ENCODE assay signal across 9 mouse cellular contexts in genomic region chr19:17030276-17030675, GRCm38 (mm10).
DNase-seq lines count a peak whose midpoint lies in the region; ATAC-seq and TF ChIP-seq lines count a peak whose summit lies in the region.
"Had no signal": no experiment of that assay in that cellular context is flagged by ENCODE, and none has a peak within 500 bp of the region (broad histone marks: within the 10 kb centered on the region; RNA-seq: fewer than 3 reads in every experiment).

No protein-coding gene starts in this region.

- H3K27me3 ChIP-seq in hindbrain, embryonic 10.5 days (ENCODE audit: insufficient read depth, poor library complexity, severe bottlenecking) = no peaks in the 10 kb centered on the region
- no peaks in the 10 kb centered on the region for H3K27me3 ChIP-seq in hindbrain, embryonic 16.5 days (replicated peaks; ENCODE audit: control insufficient read depth, insufficient read depth, low read length)
- H3K27me3 ChIP-seq in midbrain, postnatal 0 days (ENCODE audit: insufficient read depth, low read length) = no peaks in the 10 kb centered on the region
- H3K27me3 ChIP-seq: embryonic facial prominence, embryonic 15.5 days had no signal

- intact Hi-C loops in left cerebral cortex, postnatal 25 days (cut with DNase I) = loop anchor here (1.0 to 5.0 kb wide), 2 partner anchors 133 to 228 kb away; no protein-coding TSS in a partner anchor

- WGBS in hindbrain, embryonic 10.5 days = 3% methylated on average over 3 of the region's 3 CpGs
- WGBS in hindbrain, embryonic 16.5 days = 6% methylated on average over 3 of the region's 3 CpGs
- WGBS in midbrain, postnatal 0 days = 8% methylated on average over 3 of the region's 3 CpGs

- no peak overlapping the region for H3K4me2 ChIP-seq in hindbrain, embryonic 16.5 days (ENCODE audit: low read length)
- no peak overlapping the region for H3K4me2 ChIP-seq in midbrain, postnatal 0 days (ENCODE audit: low read depth, low read length, poor library complexity, severe bottlenecking)
- H3K4me2 ChIP-seq: embryonic facial prominence, embryonic 15.5 days had no signal

- no peak overlapping the region for H3K4me3 ChIP-seq in hindbrain, embryonic 10.5 days
- H3K4me3 ChIP-seq in hindbrain, embryonic 16.5 days (ENCODE audit: low read length) = no peak overlapping the region
- H3K4me3 ChIP-seq in midbrain, postnatal 0 days (ENCODE audit: low read depth, low read length) = no peak overlapping the region
- H3K4me3 ChIP-seq: embryonic facial prominence, embryonic 15.5 days had no signal

- no peaks in the 10 kb centered on the region for H3K9me3 ChIP-seq in hindbrain, embryonic 10.5 days
- no peaks in the 10 kb centered on the region for H3K9me3 ChIP-seq in hindbrain, embryonic 16.5 days (ENCODE audit: control insufficient read depth, low read length)
- H3K9me3 ChIP-seq in midbrain, postnatal 0 days (ENCODE audit: low read length) = no peaks in the 10 kb centered on the region
- H3K9me3 ChIP-seq: embryonic facial prominence, embryonic 15.5 days had no signal

- H3K9ac ChIP-seq in hindbrain, embryonic 16.5 days (ENCODE audit: low read depth, low read length) = no peak overlapping the region
- no peak overlapping the region for H3K9ac ChIP-seq in midbrain, postnatal 0 days (replicated peaks; ENCODE audit: low read length, poor library complexity, severe bottlenecking)
- H3K9ac ChIP-seq: embryonic facial prominence, embryonic 15.5 days had no signal

- DNase-seq in hindbrain, embryonic 10.5 days (ENCODE audit: low spot score) = peak; percentile 64
- peak; percentile 85 for DNase-seq in NIH3T3 (ENCODE audit: low read depth)
- DNase-seq in cerebellum, postnatal 4 days (ENCODE audit: low spot score in 2 of 2) = peak; percentile 64 to 65
- peak; percentile 61 for DNase-seq in gastrocnemius, postnatal 10 days
- DNase-seq in left cerebral cortex, postnatal 25 days (ENCODE audit: low spot score in 2 of 2) = peak; percentile 62 to 70
- DNase-seq in midbrain, postnatal 0 days (ENCODE audit: low spot score) = peak; percentile 64
- peak; percentile 63 for DNase-seq in thymus, postnatal 14 days

- 0 out of 2 replicates have a peak, but pooled peaks cover 10% of the 10 kb centered on the region for H3K4me1 ChIP-seq in hindbrain, embryonic 10.5 days (replicated peaks)
- H3K4me1 ChIP-seq in hindbrain, embryonic 16.5 days (ENCODE audit: control insufficient read depth, insufficient read depth, low read depth, low read length) = no peaks in the 10 kb centered on the region
- no peaks in the 10 kb centered on the region for H3K4me1 ChIP-seq in midbrain, postnatal 0 days (ENCODE audit: insufficient read depth, low read length)
- H3K4me1 ChIP-seq: embryonic facial prominence, embryonic 15.5 days had no signal

- H3K36me3 ChIP-seq in hindbrain, embryonic 10.5 days = no peaks in the 10 kb centered on the region
- H3K36me3 ChIP-seq in hindbrain, embryonic 16.5 days (ENCODE audit: control insufficient read depth, insufficient read depth, low read length) = no peaks in the 10 kb centered on the region
- no peaks in the 10 kb centered on the region for H3K36me3 ChIP-seq in midbrain, postnatal 0 days (ENCODE audit: insufficient read depth, low read length)
- H3K36me3 ChIP-seq: embryonic facial prominence, embryonic 15.5 days had no signal

- peak; percentile 90 for TF ChIP-seq CTCF in midbrain, postnatal 0 days (IDR thresholded peaks at IDR 0.05)

- no peak overlapping the region for H3K27ac ChIP-seq in hindbrain, embryonic 10.5 days
- no peak overlapping the region for H3K27ac ChIP-seq in hindbrain, embryonic 16.5 days (ENCODE audit: low read depth, low read length)
- no peak overlapping the region for H3K27ac ChIP-seq in midbrain, postnatal 0 days (ENCODE audit: low read depth, low read length)
- H3K27ac ChIP-seq: embryonic facial prominence, embryonic 15.5 days had no signal

- no peak for ATAC-seq in hindbrain, embryonic 16.5 days
- no peak; the same call in 1 of the 2 replicates for ATAC-seq in midbrain, postnatal 0 days (ENCODE audit: low FRiP score)
